Mouse (Mus musculus): Measurements from ENCODE around the gene Umodl1.

The Umodl1 gene

DNA sequence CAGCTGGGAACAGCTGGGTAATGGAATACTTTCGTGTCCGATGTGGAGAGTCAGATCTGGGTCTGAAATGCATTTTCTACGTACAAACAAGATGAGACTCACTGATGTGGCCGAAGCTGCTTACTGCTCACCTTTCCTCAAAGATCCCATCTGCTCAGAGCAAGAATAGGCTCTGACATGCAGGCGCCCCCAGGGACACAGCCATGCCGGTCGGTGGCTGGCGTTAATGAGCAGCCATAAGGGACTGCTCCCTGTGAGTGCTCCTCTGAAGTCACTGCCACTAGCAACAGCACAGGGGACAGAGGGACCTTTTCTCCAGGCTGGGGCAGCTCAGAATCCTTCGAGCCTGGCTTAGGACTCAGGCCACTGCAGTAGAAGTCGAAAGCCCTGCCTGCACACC is at the start of gene Umodl1:
Umodl1 (plus strand) TSS at position 301 of the 400 bp plus-strand sequence.
- no peak for DNase-seq (ENCODE audit: low spot score in 2 of 2)

GRCm38 (mm10) chr17:30907577-30907976 is 46.9 kb upstream of the Umodl1 start:
- DNase-seq (ENCODE audit: low spot score in 2 of 2): no peak

DNA sequence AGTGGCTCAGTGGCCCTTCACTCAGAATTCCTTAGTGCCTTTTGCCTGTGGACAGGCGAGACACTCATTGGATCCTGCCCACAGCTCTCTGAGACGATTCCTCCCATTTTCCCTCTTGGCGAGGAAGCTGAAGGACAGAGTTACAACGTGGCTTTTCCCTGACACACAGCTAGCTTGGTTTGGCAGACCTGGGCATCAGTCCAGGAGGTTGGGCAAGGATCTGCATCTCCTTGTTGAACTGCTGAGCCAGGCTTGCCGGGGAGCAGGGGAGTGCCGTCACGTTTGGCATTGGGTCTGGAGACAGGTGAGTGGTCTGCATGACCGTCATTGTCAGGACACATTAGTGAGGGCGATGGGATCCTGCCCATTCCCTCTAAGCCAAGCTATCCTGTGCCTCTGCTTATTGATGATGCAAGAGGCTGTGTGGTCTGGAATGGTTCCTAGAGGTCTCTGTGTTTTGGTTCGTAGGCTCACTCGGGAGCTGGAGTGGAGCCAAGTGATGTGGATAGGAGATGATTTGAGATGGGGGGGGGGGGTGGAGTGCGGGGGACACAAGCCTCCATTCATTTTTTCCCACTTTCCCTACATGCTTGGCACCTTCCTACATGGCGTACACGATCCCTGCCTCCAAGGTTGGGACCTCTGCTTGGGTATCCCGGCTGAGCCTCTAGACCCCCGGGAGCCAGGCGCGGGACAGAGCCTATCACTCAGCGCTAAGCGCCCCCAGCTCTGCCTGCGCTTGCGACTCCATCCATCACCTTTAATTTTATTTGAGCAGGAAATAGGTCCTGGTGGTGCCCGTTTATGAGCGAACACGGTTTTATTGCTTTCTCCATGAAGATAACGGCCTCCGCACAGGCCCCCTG is 43.3 kb upstream of the Umodl1 start:
- no peak for DNase-seq (ENCODE audit: low spot score in 2 of 2)

DNA sequence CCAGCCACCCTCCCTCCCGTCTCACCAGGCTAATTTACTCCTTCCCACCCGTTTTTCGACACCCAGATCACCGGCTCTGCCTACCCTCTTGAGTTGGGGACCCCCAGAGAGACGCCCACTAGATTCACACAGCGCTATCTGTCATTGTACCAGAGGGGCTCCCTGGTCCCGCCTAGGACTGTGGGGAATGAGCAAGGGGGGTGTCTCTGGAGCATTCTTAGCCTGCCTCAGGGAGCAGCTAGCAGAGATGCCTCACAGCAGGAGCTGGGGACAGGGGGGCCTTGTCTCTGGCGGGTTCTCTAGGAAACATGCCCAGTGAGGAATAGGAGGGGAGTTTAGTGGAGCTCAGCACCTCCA is 42.7 kb upstream of the Umodl1 start:
- no peak for DNase-seq (ENCODE audit: low spot score in 2 of 2)

GRCm38 (mm10) chr17:30912536-30912935 is 41.9 kb upstream of the Umodl1 start:
- no peak for DNase-seq (ENCODE audit: low spot score in 2 of 2)

DNA sequence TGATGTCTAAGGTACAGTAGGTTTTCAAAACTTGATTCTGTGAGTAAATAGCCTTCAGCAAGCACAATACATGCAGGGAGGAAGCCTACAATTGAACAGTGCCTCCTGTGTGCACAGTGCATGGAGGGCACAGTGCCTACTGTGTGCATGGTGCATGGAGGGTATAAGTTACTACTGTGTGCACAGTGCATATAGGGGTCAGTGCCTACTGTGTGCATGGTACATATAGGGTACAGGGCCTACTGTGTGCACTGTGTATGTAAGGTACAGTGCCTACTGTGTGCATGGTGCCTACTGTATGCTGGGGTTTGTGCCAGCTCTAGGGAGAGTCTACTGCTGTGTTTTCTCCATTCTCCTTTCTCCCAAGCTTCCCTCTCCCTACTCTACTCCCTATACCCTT is 40.2 kb upstream of the Umodl1 start:
- no peak for DNase-seq (ENCODE audit: low spot score in 2 of 2)

- DNase-seq (ENCODE audit: low spot score in 2 of 2): no peak
These were observed 30.9 kb upstream of the Umodl1 start for GRCm38 (mm10) chr17:30923566-30923965.

DNA sequence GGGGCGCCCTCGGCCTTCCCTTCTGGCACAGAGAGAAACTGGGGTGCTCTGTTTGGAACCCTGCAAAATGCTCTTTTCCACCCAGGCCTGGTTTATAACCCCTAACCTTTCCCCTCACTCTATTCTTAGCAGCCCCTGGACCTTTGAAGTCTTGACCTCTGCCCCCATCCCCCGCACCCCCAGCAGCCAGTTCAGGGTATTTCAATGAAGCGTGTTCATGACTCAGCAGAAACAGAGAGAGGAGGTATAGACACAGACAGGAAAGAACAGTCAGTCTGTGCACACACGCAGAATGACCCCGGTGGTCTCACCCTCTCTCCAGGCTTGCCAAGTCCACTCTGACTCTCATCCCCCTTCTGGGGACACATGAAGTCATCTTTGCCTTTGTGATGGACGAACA is 23.6 kb upstream of the Umodl1 start:
- DNase-seq (ENCODE audit: low spot score in 2 of 2): no peak

DNA sequence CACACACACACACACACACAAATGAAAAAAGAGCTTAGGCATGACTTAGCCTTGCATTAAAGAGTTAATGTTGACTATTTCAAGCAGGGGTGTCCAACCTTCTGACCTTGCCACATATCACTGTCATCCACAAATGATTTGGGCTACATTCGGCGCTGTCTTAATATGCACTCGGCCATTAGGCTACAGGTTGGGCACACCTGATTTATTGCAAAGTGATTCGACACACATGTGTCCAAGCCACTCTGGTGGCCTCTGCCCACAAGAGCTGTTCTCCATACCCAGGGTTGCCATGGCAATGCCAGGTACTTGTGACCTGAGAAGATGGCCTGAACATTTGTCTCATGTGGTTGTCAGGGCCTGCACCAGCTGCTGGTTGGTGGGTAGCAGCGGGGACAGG is 21.6 kb upstream of the Umodl1 start:
- no peak for DNase-seq (ENCODE audit: low spot score in 2 of 2)

GRCm38 (mm10) chr17:30935301-30935700 is 19.1 kb upstream of the Umodl1 start:
- DNase-seq (ENCODE audit: low spot score in 2 of 2): no peak

DNA sequence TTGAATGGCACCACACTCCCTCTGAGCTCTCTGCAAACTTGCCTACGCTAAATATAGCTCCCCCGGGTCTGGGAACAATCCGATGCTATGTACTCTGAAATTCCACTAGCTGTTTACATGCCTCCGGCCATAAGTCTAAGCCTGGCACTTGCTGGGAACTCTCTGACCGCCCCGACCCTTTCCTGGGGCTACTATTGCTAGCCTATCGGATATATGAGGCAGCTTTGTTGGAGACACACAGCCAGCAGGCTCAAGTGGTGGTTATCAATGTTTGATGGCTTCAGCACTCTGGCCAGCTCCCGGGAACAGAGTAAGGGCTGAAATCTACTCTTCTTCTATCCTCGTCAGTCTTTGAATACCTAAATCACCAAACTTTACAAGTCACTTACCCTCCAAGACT is 15.9 kb upstream of the Umodl1 start:
- DNase-seq (ENCODE audit: low spot score in 2 of 2): no peak

DNA sequence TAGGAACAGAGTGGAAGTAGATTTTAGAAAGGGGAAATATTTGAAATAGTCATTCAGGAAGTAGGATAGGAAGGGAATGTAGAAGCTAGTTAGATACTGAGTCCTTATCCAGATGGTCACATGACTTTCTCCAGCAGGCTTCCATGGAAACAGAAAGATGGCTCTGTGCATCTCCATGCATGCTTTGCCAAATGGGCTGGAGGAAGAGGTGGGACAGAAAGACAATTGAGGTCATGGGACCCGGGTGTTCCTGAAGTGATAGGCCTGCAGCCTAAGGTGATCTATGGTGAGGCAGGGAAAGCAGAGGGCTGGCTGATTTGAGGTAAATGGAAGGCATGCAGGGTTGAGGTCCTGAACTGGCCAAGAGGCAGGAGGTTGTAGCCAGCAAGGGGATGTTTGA is 6.1 kb upstream of the Umodl1 start:
- no peak for DNase-seq (ENCODE audit: low spot score in 2 of 2)

GRCm38 (mm10) chr17:30950780-30951179 is 3.7 kb upstream of the Umodl1 start:
- DNase-seq (ENCODE audit: low spot score in 2 of 2): peak in 1 of 2 experiments; percentile 60

DNA sequence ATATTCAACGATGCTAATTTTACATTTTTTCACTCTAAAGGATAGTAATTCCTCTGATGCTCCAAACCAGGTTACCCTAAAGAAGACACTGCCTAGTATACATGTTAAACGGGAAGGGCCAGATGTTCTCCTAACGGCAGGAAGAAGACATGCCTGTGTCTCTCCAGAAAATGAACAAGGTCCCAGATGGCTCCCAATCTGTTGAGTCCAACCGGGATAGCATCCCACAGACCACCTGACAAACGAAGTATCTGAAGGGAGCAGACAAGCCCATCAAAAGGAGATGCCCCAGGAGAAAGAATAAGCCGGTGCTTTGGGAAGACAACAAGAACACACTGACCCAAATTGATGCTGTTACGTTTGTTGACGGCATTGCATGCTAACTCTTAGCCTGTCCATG is 2.8 kb upstream of the Umodl1 start:
- DNase-seq (ENCODE audit: low spot score in 2 of 2): no peak

DNA sequence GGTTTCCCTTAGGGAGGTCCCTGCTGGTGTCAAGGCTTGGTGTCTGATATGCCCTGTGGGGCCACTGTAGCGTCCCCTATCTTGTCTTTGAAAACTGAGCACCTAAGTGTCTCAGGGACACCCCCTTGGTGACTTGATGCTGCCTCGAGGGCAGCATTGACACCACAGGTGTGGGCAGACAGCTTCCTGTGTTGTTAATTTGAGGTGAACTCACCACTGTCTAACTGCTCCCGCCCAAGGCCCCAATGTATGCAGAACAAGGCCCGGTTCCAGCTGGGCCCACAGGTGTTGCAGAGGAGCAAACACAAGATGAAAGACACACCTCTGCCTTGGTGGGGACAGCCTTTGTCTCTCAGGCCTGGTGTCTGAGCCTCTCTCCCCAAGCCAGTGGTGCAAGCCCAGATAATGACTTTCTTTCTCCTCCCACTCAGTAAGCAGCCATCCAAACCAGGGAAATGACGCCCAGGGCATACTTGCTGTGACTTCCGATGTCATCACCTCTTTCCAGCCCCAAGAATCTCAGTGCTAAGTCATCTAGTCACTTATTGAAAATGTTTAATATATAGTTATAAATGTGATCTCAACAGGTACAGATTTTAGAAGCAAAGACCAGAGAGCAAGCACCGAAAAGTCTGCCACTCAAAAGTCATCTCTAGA is 7.6 kb downstream of the Umodl1 start:
- DNase-seq (ENCODE audit: low spot score in 2 of 2): no peak

DNA sequence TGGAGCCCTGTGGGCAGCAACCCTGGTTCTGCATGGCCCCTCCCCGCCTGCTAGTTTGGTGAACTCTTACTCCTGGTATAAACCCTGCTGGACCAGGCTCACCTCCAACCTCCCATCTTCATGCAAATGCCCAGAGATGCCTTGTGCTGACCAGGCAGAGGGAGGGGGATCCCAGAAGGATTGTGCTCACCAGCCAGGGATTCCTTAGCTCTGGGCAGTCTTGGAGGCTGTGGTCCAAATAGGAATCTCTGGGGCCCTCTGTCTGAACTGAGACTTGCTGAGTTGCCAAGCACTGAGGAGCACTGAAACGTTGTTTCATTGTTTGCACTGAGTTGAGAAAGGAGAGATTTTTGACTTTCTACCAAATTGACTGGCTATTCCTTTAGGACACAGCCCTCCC is 8.4 kb downstream of the Umodl1 start:
- no peak for DNase-seq (ENCODE audit: low spot score in 2 of 2)

GRCm38 (mm10) chr17:30969983-30970382 is 15.5 kb downstream of the Umodl1 start:
- no peak for DNase-seq (ENCODE audit: low spot score in 2 of 2)

DNA sequence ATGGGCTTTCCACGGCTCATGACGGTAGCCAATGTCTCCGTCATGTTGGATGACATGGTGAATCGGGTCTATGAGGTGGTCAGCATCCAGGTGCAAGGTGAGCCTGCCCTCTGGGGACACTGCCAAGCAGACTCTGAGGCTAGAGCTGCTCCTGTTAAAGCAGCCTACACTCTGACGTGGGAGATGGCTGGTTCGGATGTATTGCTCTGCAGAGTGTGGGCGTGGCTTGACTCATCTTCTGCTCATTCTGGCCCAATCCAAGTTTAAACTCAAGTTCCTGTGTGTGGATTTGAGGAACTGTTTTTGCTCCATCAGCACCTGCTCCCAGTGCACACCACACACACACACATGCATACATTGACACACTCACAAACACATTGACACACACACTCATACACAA is 17.4 kb downstream of the Umodl1 start:
- peak; percentile 18 to 38 for DNase-seq (ENCODE audit: low spot score in 2 of 2)

DNA sequence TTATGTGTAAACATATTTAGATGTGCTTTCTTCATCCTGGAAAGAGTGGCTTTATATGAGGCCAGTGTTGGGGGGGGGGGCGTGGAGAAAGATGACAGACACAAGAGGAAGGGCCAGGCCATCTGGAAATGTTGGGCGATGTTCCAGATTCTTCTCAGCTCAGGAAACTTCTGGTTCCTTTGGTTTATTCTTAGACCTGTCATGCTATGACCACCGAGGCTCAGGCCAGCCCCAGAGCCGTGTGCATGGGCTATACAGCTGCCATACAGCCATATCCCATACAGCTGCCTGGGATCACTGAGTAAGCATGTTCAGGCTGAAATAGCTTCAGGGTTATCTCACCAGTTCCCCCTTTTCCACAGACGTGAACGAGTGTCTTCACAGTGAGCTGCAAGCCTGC is 18.9 kb downstream of the Umodl1 start:
- peak in 1 of 2 experiments; percentile 62 for DNase-seq (ENCODE audit: low spot score in 2 of 2)

GRCm38 (mm10) chr17:30977290-30977689 is 22.9 kb downstream of the Umodl1 start:
- no peak for DNase-seq (ENCODE audit: low spot score in 2 of 2)

DNA sequence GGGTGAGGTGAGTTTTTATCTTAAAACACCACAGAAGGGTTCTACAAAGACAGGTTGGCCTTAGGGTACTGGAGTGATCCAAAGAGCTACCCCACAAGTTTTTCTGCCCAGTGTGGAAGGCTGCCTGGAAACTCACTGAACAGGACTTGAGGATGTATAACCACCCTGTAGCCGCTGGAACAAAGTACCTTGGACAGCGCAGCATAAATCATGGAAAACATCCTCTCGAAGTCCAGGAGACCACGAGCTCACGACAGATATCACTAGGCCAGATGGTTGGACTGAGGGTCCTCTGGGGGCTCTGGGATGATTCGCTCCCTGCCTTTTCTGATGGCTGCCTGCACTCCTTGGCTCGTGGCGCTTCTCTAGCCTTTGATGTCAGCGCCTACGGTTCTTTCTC is 24.1 kb downstream of the Umodl1 start:
- DNase-seq (ENCODE audit: low spot score in 2 of 2): no peak

DNA sequence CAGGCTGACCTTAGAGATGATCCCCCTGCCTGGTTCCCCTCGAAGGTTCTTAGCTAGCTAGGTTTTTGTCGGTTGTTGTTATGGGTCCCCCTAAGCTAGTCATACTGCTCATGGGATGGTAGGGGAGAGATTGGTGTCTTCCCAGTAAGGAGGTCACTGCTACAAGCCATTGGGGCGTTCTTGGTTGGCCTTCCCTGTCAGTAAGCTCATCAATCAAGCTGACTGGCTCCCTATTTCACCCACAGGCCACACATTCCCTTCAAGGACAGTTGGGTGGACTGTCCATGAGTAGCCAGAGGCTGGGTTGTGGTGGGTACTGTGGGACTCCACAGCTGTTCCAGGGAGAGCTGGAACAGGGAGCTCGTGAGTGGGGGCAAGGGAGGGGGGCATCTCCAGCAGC is 29.1 kb downstream of the Umodl1 start:
- DNase-seq (ENCODE audit: low spot score in 2 of 2): no peak

DNA sequence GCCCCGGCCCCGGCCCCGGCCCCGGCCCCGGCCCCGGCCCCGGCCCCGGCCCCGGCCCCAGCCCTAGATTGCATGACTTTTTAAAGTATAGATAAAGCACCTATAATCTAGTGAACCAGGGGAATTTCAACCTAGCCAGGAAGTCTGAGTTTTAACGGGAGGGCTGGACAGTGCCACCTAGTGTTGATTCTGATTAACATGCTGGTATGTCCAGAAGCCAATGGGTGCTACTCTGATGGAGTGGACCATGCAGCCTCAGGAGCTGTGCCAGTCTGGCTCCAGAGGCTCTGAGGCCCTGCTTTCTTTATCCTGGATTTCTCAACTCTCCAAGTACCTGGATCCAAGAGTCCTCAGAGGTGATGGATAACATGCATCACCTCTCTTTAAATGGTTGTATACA is 35.8 kb downstream of the Umodl1 start:
- peak in 1 of 2 experiments; percentile 18 for DNase-seq (ENCODE audit: low spot score in 2 of 2)

Data from frontal cortex, postnatal 10 days (tissue).